8 mouse cellular contexts compared by ENCODE assay signal in the genomic region with DNA sequence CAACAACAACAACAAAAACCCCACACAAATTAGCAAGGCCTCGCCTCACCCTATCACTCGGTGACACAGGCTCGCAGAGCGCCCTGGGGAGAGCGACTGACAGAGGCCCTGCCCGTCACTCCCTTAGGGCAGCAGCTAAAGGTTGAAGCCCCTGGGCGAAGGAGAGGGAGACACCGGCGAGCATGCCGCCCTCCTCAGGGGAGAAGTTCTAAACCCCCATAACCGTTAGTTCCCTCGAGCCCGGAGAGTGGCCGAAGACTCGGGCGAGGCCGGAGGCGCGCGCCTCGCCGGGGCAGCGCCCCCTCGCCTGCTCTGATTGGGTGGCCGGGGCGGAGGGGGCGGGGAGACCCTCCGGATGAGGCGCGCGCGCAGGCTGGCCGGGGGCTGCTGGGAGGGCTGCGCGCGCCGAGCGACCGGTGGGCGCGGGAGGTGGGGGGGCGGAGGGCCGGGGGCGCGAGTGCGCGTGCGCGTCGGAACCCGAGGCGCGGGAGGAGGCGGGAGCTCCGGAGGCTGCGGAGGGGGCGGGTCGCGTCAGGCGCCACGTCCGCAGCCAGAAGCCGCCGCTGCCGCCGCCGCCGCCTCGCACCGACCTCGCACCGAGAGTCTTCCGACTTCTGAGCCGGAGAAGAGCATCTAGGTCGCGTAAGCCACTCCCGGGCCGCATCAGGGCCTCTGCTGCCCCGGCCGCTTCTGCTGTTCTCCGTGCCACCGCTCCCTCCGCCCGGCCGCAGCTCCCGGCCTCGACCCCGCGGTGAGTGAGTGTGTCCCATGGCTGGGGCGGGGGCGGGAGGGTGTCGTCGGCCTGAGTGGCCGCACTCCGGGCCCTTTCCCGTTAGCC. TPM values are rescaled to one million over a fixed set of nuclear protein-coding genes. Genes with fewer than 3 reads are reported as not detected.
DNase-seq lines count a peak whose midpoint lies in the region; ATAC-seq and TF ChIP-seq lines count a peak whose summit lies in the region.

A gene (minus strand): TSS at position 249 of the 838 bp plus-strand sequence.
A gene (plus strand): TSS at position 381 of the 838 bp plus-strand sequence.

- peak within 1 kb of the TSS; percentile 99 for H3K4me3 ChIP-seq in cortical plate, adult 2 months (ENCODE audit: insufficient read depth, low read length)

- DNase-seq in adipocyte (ENCODE audit: low spot score), result peak; percentile 60
- peak; percentile 50 to 70 for DNase-seq in gastrocnemius, adult 8-10 months (ENCODE audit: low spot score in 2 of 2)
- peak; percentile 56 for DNase-seq in hindlimb bud, embryonic 11.5 days (ENCODE audit: extremely low spot score, low read depth, low spot score)
- DNase-seq in left cerebral cortex, adult 8-10 months (ENCODE audit: low spot score in 2 of 2), result peak; percentile 52 to 57
- peak; percentile 71 for DNase-seq in right cerebral cortex, adult 18-20 months
- peak; percentile 40 for DNase-seq in urinary bladder, postnatal 10 days (ENCODE audit: low spot score)

- TF ChIP-seq POLR2A in cortical plate, adult 2 months (IDR thresholded peaks at IDR 0.05; ENCODE audit: extremely low read depth, insufficient read depth, low read length), result peak; percentile 42; the same call in 1 of the 2 replicates

- H3K27ac ChIP-seq in cortical plate, adult 2 months (ENCODE audit: insufficient read depth, low read length), result peak within 1 kb of the TSS; percentile 97

- H3K4me1 ChIP-seq in cortical plate, adult 2 months (ENCODE audit: control insufficient read depth, insufficient read depth, low read length), result no peaks in the 10 kb centered on the region; the same call in 1 of the 2 replicates

- TF ChIP-seq CTCF in cortical plate, adult 2 months (IDR thresholded peaks at IDR 0.05; ENCODE audit: extremely low read depth, insufficient read depth, low read length), result no peak

- peak; percentile 81 for ATAC-seq in megakaryocyte, adult 5-6 weeks (ENCODE audit: poor library complexity, severe bottlenecking)

RNA-seq across cellular contexts. Expression of the first gene that starts in this region (rescaled TPM):
- polyA plus RNA-seq in cortical plate, adult 2 months (2012; rRNA removed), result 0.84 and 0.85 TPM in 2 replicates
- under 1 TPM in 2 of 4 experiments, not detected in 2; 0.12 to 0.20 TPM for total RNA-seq in gastrocnemius, adult 8-10 months (2022)
- total RNA-seq in left cerebral cortex, adult 8-10 months (2022), result 1 to 10 TPM in 3 of 4 experiments, under 1 TPM in 1; 0.81 to 1.6 (median 1.2) TPM
- total RNA-seq in megakaryocyte, adult 5-6 weeks (2015), result 0.09 TPM in 1 of 2 replicates, not detected in the other
- total RNA-seq in megakaryocyte, adult 5-6 weeks (2017), result 0.57 TPM in 1 of 2 replicates, not detected in the other

RNA-seq across cellular contexts. Expression of the second gene that starts in this region (rescaled TPM):
- 16.0 and 16.6 TPM in 2 replicates for polyA plus RNA-seq in cortical plate, adult 2 months (2012; rRNA removed)
- 10 to 100 TPM in 2 of 4 experiments, 1 to 10 TPM in 2; 8.4 to 11.2 (median 9.9) TPM for total RNA-seq in gastrocnemius, adult 8-10 months (2022)
- 10 to 100 TPM; 32.6 to 36.6 (median 34.5) TPM for total RNA-seq in left cerebral cortex, adult 8-10 months (2022)
- 11.8 and 14.0 TPM in 2 replicates for total RNA-seq in megakaryocyte, adult 5-6 weeks (2015)
- total RNA-seq in megakaryocyte, adult 5-6 weeks (2017), result 13.0 and 14.5 TPM in 2 replicates

Comparison
In these comparisons a context has a peak if more than half of its experiments do, and no peak if none do; other contexts are left out.
1. Peak in every context shown above with its lines: DNase-seq, ATAC-seq, H3K4me3 ChIP-seq and H3K27ac ChIP-seq.